Mouse (Mus musculus) left cerebral cortex, adult 18-20 months (tissue): ENCODE measurements around the gene Col23a1. TPM values are rescaled to one million over a fixed set of nuclear protein-coding genes. Genes with fewer than 3 reads are reported as not detected.
"Not testable (repeated sequence)": the region's sequence is repeated elsewhere in the genome, so short reads cannot be mapped to it uniquely, and the experiment has no call there.

Experiments used
- DNase-seq, 2 experiments: peaks; one replicate each; pipeline ENCODE4 v3.0.0; 2021 to 2022; ENCODE audit warnings: low spot score in 2 of 2, mixed read lengths in 1 of 2
- total RNA-seq, 2 experiments: library from RNA; stranded (reverse); gene quantifications; 2 replicates each; pipeline ENCODE4 v1.2.3; 2021

The Col23a1 gene
- total RNA-seq, 2 experiments from 2014 or later, result 8.2 to 14.2 TPM

DNA sequence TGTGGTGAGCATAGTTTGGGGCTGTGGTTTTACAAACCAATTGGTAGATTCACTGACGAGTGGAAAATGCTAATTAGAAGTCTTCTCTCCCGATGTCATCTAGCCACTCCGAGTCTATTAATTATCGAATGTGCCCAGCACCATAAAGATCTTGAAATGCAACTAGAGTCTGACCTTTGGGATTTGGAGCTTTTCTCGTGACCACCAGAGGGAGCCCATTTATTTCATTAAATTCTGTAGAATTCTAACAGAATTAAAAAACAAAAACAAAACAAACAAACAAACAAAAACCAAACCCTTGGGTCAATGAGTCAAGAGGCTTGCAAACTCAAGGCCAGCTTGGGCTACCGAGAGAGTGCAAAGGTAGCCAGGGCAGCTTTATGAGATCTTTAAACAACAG lies 37.2 kb downstream of the Col23a1 start:
- DNase-seq, result no peak

DNA sequence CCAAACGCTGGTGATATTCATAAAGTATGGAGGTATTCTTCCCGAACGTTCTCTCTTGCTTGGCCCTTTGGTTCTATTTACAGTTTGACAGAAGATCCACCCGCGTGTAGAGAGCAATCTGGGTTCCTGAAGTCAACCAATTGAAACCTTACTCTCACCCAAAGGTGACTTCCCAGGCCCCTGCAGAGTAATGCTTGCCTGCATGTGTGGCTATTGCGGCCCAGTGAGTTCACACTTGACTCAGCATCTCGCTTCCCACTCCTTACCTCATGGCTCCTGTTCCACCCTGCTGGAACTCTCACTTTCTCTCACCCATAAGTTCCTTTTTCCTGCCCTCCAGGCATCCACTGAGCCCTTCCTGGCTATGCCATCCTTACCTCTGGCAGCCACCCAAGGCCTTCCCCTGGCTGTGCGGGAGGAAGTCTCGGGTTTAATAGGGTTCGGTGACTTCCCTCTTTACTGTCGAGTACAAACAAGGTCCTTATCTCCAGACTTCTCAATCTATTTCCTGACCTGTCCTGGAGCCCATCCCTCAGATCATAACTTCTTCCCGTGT lies 38.7 kb downstream of the Col23a1 start:
- no peak for DNase-seq

DNA sequence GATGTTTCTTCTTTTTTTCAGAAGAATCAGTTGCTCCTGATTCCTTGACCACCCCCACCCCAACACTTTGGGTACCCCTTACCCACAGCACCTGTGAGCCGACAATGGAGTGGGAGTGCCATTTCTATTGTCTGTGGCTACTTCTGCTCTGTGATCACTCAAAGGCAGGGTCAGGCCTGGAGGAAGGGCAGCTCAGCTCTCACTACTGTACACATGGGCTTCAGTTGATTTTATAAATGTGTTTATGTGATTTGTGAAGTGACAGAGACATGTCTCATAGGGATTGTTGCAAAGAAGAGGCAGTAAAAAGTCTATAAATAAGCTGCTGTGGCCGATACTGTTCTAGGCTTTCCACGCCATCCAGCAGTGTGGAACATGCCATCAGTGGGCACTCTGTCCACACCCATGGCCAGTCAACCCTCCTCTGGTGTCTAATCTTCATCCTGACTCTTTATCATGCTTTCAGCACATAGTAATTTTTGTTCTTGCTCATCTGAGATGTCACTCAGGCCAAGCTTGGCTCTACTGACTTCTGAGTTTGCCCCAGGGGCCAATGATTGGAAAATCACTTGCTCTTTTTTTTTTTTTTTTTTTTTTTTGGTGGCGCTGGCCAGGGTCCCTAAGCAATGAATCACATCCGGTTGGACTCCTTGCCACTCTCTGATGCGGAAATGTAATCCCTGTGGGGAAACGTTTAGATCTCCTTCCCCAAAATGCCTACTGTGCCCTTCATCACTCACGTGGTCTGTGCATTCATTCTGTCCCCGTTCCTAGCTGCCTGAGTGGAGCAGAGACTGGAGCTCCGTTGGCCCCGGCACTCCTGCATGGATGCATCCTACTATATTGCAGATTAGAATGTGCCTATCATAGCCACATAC lies 40.4 kb downstream of the Col23a1 start:
- DNase-seq, result no peak

DNA sequence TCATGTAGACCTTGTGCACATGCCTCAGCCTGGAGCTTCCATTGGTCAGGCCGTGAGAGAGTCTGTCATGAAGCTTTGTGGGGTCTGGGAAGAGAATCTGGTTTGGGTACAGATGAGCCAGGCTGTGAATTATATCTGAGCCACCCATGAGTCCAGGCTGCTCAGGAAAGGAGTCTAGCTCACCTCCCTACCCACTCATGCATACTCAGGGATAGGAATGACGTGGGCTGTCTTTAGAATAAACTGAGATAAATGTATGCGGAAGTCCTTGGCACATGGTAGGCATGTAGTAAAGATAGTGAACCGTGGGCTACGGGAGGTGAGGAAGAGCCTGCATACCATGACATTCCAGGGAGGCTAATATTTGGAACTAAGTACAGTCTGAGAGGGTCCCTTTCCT lies 44.3 kb downstream of the Col23a1 start:
- no peak for DNase-seq

DNA sequence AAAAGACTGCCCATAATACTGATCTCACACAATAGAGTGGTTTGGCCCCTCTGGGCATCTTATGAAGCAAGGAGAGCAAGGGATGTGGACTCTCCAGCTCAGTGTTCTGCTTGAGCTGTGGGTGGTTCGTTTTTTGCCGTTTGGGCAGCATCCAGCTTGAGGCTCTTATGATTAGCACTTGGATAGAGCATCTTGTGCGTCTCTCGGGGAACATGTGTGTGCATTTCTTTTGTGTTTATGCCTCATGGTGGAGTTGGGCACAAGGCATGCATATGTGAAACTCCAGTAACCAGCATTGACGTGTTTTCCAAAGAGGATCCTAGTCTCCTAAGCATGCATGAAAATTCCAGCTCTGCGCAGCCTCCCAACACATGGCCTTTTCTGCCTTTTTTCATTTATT lies 47.9 kb downstream of the Col23a1 start:
- DNase-seq, result peak; percentile 48 to 54

DNA sequence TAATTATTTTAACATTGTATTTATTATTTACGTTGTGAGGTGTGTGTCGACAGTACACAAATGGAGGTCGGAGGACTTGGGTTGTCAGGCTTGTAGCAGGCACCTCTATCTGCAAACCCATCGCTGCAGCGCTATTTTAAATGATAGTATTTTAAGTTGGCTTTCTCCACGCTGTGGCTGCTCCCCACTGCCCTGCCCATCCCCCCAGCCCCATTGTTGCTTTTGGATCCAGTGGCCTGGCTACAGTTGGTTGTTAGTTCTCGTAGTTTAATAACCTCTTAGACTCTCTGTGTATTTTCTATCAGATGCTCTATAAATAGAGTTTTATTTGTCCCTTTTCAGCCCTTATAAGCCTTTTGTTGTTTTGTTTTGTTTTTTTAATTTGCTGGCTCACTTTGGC lies 48.7 kb downstream of the Col23a1 start:
- DNase-seq, result no peak

DNA sequence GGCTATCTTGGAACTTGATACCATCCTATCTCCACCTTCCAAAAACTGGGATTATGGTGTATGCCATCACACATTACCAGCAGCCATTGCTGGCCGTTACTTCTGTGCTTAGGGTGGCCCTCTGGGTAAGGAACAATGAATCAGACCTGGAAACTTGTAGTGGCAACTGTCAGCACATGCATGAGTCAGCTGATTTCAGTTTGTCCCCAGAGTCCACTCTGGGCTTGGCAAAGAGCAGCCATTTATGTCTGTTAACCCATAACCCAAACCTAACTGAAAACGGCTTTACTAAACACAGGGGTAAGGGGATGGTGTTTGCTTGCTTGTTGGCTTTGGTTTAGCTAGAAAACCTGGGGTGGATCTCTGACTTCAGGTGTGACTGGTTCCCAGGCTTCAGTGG lies 51.4 kb downstream of the Col23a1 start:
- DNase-seq, result no peak

DNA sequence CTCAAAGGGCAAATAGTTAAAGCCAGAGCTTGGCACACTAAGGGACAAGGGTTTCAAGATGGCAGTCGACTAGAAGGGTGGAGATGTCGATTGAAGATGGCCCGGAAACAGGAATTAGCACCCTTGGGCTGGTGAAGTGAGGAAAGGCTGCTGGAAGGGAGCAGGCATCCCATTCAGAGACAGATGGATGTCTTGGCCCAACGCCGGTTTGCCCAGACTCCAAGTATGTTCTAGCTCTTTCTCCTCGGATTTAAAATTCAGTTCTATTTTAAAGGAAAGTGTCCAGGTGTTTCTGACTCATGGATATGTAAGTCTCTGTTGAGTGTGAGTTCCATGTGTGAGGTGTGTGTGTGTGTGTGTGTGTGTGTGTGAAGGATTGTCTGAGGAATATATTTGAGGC lies 53.1 kb downstream of the Col23a1 start:
- DNase-seq, result peak; percentile 63 to 80

DNA sequence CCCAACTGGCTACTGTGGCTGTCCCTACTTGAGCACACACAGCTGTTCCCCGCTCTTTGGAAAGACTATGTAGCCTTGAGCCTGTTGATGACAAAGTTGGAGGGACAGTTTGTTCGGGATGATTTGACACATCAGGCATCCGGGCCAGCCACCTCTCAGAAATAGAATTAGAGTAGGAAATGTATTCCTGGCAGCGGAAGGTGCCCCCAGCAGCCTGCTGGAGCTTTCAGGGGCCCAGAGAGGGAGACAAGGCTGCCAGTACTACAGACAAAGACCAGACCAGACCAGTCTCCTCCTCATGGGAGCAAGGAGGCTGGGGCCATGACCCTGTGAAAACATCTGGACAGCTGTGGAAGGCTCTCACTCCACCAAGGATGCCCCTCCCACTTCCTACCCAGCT lies 53.6 kb downstream of the Col23a1 start:
- DNase-seq, result no peak

DNA sequence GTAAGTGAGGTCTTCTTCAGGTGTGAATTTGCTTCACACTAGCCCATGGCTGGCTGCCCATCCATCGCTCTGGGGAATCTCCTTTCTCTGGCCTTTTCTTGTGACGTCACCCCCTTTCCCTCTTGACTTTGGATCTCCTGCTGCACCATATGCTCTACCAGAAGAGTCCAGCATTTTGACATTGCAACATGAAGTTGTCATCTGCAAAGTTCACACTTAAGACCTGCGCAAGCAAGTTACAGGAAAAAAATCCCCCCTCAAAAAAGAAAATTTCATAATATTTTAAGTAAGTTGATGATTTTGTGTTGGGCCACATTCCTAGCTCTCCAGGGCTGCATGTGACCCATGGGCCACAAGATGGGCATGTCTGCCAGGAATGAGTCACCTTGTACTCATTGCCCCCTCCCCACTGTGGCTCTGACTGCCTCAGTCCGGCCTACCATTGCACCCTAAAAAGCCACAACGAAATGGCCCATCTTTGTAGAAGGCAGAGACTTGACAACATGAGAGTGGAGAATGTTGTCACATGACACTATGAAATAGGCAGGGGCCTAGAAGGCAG lies 54.1 kb downstream of the Col23a1 start:
- no peak for DNase-seq

DNA sequence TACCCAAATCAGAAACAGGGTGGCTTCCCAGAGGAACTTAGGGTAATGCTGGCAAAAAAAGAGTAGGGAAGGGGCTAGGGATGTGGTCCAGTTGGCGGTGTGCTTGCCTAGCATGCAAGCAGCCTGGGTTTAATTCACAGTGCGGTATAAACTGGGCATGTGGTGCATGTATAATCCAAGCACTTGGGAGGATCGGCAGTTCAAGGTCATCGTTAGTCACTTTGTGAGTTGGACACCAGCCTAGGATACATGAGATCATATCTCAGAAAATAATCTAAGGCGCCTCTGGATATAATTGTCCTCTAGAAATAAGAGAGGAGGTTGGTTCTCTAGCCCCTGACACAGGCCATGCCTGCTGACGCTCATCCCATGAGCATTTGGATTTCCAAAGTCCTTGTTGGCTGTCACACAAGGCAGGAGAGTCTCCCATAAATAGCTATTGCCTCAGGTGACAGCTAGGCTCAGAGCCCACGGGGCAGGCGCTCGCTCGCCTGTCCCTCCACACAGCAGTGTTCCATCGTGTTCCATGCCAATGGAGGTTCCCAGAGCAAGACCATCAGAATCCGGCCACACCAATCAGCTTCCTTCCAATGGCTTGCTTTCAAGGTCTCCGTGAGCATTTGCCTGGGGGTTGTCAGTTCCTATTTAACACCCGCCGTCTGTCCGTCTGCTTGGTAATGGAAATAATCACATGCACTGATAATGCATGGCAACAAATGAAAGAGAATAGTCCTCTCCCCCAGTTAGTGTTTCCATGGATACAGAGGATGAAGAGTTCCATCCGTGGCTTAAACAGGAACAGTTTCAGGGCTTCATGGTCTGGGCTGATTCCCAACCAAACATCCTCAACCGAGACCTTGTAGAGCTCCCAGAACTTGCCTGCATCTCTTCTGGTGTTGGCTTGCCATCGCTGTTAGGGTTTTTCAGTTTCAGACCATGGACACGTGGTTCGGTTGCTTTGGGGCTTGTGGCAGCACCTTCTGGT lies 56.1 kb downstream of the Col23a1 start:
- DNase-seq, result no peak

DNA sequence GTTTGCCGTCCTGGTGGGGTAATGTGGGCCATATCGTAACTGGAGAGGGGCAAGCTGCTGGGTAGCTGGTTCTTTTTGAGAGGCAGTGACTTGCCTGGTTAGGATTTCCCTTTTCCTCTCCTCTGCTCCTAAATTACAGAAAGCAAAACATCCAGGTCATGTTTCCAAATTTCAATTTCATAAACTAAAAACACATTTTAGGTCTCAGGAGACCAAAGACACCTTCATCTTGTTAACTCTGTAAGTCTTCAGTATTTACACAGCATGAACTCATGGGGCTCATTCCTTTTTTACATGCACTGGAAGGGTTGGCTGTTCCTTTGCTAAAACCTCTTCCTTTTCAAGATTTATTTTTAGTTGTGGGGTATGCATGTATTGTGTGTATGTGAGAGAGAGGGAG lies 58.0 kb downstream of the Col23a1 start:
- DNase-seq, result no peak

DNA sequence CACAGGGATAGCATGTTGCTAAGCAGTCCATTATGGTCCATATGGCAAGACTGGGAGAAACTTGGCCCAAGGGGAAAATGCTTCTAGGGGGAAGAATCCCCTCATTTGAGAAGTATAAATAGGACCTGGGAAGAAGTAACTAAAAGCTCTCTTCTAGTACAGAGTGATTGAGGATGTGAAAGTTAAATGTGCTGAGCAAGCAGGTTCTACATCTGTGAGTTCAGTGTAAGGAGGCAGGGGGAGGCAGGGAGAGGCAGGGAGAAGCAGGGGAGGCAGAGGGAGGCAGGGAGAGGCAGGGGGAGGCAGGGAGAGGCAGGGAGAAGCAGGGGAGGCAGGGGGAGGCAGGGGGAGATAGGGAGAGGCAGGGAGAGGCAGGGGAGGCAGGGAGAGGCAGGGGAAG lies 59.9 kb downstream of the Col23a1 start:
- DNase-seq, result no peak

DNA sequence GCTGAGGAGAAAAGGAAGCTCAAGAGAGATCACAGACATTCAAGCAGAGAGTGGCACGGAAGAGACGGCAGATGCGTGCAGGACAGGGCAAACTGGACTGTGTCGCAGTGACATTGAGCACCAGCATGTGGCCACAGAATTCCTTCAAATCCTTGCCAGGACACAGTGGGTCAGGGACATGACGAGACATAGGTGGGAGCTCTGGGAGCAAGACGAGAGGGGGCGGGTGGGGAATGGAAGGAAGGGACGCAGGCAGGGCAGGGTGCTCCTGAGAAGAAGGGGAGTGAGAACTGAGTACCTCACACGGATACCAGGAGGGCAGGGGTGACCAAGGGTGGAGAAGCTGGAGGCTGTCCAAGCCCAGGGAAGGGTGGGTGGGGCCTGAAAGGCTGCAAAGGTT lies 61.4 kb downstream of the Col23a1 start:
- no peak for DNase-seq

DNA sequence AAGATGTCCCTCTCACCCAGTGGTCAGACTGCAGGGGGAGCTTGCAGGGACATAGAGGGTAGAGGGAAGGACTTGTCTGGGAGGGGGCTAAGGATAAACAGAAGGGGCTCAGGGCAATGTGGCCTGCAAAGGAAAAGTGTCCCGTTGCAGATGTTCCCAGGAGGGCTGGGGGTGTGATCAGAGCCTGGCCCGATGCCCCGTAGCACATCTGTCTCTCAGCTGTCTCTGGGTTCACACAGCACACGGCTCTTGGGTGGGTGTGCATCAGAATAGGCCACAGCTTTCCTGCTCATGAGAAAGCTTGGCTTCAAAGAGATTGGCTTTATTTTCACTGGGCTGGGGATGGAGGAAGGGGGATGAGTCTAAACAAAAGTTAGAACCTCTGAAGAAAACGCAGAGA lies 62.1 kb downstream of the Col23a1 start:
- no peak for DNase-seq

DNA sequence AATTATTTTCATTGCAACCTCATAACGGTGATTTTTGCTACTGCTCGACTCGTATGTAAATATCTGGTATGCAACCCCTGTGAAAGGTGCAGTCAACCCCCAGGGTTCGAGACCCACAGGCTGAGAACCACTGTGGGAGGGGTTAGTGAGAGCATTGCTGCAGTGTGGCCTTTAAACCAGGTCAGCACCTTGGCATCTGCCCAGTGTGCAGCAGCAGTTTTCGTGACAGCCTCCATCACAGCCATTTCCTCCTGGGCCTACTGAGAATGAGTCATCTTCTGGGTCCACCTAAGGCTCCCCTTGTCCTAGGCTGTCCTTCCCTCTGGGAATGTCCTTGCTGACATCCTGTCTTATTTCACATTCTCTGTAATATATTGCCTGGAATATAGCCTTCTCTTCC lies 64.0 kb downstream of the Col23a1 start:
- no peak for DNase-seq

DNA sequence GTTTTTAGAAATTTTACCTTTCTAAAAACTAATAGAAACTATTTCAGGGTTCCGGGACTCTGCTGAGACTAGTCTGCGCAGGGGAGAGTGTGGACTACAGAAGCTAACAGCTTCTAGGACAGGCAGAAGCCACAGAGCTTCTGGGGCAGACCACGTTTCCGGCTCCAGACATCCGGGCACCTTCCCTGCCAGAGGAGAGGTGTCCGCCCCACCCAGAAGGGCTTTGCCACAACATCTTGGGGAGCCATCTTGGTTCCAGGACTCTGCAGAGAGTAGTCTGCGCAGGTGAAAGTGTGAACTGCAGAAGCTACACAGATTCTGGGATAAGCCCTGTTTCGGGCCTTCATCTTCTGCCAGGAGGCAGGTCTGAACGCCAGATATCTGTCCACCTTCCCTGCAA lies 69.3 kb downstream of the Col23a1 start:
- DNase-seq, result not testable (repeated sequence)

DNA sequence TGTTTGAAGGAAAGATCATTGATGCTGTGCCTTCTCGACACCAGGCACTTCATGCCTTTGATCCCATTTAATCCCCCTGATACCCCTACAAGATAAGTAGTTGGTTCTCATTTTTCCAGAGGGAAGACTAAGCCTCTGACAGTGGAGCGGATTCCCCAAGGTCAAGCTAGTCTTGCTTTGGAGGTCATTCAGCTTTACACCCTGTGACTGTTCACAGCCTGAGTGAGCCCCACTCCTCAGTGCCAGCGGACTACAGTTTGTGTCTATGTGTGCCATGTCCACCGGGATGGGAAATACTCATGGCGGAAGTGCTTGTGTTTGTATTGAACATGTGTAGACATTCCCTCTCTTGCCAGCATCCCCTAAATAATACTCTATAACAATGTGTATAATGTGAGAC lies 74.6 kb downstream of the Col23a1 start:
- DNase-seq, result no peak

DNA sequence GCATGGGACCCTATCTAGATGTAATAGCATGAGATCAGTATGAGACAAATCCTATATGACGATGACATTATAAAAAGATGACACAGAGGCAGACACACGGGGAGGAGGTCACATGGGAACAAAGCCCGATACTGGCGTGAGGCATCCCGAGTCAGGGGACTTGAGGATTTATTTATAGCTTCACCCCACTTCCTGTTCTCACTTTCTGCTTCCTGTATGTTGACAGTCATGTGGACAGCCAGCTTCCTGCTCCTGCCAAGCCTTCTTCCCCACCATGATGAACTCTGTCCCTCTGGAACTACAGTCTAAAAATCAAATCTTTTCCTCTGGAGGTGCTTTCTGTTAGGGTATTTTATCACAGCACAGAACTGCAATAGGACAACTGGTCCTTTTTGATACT lies 77.6 kb downstream of the Col23a1 start:
- DNase-seq, result no peak

DNA sequence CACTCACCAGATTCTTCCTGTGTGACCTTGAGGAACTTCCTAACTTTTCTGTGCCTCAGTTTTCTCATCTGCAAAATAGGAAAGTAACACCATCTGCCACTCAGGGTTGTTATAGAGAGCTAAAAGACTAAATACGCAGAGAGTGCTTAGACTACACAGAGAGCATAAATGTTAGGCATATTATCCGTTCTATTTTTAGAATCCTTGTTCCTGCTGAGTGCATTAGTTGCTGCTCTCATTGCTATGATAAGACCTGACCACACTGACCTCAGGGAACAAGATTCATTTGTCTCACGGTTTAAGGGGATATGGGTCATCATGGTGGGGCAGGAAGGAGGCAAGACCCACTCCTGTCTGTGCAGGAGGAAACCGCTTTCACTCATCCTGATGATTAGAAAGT lies 80.6 kb downstream of the Col23a1 start:
- no peak for DNase-seq

DNA sequence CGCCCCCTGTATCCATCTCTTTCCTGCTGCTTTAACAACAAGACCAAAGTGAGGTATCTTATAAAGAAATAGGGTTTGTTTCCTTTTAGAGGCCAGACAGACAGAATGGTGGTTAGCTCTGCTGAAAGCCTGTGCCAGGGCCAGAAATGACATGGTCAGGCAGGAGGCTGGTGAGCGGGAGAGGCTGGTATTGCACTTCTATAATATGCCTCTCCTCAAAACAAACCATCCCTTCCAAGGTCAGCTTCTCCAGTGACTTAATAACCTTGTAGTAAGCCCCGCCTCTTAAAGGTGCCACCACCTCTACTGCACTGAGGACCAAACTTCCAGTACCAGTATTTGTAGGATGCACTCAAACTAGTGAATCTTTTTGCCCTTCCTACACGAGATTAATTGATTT lies 81.6 kb downstream of the Col23a1 start:
- DNase-seq, result no peak

DNA sequence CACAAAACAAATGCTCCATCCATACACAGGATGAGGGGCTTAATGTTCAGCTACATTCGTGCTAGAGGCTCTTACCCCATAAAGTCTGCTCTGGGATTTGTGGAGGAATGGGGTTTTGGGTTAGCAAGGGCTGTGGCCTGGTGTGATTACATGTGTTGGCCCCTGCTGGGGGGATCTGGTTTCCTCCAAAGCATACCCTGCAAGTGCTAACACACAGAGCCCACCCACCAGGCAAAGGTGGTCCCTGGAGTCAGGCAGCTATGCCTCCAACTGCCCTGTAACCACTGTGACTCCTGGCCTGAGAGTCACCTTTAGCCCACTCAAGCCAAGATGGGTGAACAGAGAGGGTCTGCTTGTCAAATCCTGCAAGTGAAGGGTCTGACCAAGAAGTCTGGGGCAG lies 82.2 kb downstream of the Col23a1 start:
- no peak for DNase-seq
